Mouse (Mus musculus) retina, postnatal 1 day (tissue): Measurements from ENCODE around the gene Fstl4.
A peak's percentile ranks its signal among the peaks of the same experiment; 100 is the strongest.

Experiments
- DNase-seq: peaks from one replicate; pipeline ENCODE4 v3.0.0-alpha.2; 2012

Fstl4 gene

DNA sequence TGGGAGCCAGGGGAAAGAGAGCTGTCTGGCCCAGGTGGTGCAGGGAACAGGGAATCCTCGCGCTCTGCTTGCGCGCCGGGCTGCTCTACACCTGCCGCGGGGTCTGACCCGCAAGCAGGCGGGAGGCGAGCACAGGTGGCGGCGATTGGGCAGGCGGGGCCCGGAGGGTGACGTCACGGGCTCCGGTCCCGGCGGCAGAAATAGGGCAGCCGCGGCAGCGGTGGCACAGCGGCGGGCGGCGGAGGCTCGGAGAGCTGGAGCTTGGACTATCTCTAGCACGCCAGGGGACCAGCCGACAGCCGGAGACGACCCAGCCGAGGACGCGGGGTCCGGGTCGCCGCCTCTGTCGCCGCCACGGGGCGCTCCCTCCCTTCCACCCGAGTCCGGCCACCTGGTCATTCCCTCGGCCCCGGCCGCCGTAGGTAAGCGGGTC is at the start of gene Fstl4:
TSS of gene Fstl4 (plus strand) at position 174 of the 433 bp plus-strand sequence.
- DNase-seq = peak; percentile 73

DNA sequence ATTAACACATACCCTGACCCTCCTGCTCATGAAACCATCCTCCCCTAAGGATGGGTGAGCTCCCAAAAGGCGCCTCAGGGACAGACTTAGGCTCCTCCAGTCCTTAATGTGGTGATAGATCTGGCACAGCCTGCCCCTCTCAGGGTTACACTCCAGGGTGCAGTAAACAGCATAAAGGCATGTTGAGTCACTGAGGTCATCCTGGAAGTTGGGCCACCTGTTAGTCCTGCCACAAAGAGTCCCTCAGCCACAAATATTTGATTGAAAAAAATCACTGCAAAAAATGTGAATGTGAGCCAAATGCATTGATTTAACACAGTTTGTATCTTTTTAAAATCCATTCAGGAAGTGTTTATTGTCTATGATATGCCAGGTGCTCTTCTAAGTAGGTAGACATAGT is 45.9 kb upstream of the Fstl4 start:
- DNase-seq = no peak

DNA sequence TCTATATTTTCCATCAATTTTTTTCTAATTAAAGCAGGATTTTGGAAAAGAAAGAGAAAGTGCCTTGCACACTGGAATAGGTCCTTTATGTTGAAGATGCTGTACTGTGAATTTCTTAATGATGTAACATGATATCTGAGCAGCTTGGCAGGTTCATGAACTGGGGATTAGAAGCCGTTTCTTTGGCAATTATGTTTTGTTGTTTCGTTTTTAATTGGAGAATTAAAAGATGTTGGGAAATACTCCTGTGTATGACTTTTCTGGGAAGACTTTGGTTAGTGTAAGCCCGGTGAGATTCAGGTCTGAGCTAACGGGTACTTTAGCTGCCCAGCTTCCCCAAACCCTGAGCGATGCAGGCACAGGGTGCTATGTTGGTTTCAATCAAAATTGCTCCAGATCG is 43.3 kb upstream of the Fstl4 start:
- no peak for DNase-seq

DNA sequence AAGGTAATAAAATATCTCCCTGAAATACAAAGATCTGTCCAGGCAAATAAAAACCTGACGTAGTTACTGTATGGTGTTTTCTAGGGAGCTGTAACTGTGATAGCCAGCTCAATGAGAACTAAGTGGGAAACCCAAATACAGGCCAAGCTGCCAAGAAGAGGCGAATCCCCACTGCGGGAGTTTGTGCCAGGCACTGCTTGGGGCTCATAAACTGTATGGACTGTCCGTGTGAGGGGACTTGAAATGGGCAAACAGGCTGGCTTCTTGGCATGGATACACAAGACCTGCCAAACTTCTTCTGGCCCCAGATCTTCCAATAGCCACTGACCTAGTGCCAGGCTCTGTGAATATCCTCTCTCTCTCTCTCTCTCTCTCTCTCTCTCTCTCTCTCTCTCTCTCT is 41.7 kb upstream of the Fstl4 start:
- DNase-seq = no peak

DNA sequence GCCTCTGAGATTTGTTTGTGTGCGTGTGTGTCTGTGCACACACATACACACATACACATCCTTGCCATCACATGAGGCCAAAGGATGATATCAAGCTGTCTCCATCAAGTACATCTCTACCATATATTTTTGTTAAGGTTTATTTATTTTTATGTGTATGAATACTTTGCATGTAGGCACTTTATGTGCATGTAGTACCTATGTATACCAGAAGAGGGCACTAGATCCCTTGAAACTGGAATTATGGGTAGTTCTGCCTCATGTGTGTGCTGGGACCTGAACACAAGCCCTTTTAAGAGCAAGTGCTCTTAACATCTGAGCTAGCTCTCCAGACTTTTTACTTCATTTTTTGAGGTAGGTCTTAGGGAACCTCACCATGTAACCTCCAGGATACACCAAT is 38.4 kb upstream of the Fstl4 start:
- no peak for DNase-seq

DNA sequence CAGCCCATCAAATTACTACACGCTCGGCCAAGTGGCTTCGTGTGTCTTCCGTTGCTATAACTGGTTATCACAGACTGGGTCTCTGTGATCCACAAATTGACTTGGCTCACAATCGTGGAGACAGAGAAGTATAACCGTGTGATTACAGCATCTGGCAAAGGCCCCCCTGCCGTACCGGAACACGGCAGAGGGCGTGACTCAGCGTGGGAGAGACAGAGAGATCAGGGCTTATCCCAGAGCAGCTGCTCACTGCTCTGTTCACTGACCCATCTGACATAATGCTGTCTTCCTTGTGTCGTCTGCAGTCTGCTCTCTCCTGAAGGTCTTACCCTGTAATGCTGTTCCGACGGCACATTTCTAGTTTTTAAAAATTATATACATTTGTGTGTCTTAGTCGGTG is 36.0 kb upstream of the Fstl4 start:
- peak; percentile 73 for DNase-seq

DNA sequence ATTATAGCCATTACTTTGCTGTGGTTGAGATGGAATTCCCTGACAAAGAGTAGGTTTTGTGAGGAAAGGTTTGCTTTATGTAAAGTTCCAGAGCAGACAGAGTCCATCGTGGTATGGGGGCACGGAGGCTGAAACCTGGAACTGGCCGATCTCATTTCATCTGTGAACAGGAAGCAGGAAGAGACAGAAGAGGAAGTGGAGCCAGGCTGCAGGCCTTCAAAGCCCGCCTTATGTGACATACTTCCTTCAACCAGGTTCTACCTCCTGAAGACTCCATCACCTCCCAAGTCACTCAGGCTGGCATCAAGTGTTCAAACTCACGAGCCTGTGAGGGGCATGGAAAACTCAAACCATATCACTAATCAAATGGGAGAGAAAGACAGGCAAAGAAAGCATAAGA is 34.5 kb upstream of the Fstl4 start:
- DNase-seq = no peak

DNA sequence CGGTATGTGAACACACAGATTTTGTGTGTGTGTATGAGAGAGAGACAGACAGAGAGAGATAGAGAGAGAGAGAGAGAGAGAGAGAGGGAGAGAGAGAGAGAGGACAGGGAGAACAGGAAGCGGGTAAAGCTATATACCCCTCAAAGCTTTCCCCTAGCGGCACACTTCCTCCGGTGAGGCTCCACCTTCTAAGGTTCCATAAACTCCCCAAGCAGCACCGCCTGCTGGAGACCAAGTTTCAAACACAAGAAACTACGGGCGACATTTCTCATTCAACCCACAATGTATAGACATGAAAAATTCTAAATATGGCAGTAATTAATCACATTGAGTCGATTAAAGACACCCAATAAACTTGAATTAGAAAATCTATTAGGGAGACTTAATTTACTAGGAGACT is 32.5 kb upstream of the Fstl4 start:
- no peak for DNase-seq

DNA sequence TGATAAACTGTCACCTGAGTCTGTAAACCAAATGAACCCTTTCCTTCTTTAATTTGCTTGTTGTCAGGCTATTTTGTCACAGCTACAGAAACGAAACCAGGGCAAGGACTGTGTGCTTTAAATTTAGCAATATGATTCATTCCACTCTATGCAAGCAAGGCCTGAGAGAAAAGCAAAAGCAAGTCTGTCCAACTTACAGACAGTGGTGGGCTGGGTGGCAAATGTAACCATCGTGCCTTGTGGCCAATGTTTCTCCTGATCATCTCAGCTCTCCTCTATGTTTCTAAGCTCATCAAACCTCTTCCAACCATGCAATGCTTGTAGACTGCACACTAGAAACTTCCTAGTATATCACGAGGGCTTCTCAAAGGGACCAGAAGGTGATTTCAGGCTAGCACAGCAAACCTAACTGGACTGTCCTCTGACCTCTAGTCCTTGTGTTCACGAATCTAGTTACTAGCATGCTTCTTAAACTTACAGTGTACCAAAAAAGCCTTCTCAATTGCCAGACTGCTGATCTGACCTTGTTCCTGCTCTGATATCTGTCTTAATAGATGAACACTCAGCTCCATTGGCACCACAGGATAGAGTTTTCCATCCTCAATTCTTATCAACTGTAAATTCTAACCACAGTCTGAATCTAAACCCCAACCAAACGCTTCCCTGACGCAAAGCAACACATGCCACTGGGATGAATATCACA is 29.8 kb upstream of the Fstl4 start:
- no peak for DNase-seq

DNA sequence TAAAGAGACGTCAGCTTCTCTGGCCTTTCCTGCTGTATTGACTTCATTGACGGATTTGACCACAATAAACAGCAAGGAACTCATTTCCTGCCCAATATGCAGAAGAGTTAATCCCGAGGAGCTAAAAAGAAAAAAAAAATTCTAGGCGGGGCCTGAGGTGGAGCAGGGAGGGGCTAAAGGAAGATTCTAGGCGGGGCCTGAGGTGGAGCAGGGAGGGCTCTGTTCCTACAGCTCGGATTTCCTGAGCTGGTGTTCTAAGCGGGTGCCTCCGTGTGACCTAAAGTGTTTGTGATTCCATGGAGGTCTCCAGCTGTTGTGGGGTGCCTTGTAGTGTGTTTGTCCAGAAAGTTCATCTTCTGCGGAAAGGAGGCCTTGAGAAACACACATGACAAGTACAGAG is 25.2 kb upstream of the Fstl4 start:
- peak; percentile 18 for DNase-seq

DNA sequence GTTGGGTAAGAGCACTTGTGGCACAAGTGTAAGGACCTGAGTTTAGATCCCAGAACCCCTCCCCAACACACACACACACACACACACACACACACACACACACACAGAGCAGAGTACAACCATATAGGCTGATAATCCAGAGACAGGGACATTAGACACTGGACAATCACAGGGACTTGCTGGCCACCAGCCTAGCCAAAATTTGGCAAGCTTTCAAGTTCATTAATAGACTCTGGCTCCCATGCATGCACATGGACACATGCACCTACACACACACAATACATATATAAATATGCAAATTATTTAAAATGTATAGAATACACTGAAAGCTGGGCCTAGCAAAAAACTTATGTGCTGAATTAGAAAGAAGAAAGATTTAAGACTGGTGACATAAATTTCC is 24.0 kb upstream of the Fstl4 start:
- no peak for DNase-seq

DNA sequence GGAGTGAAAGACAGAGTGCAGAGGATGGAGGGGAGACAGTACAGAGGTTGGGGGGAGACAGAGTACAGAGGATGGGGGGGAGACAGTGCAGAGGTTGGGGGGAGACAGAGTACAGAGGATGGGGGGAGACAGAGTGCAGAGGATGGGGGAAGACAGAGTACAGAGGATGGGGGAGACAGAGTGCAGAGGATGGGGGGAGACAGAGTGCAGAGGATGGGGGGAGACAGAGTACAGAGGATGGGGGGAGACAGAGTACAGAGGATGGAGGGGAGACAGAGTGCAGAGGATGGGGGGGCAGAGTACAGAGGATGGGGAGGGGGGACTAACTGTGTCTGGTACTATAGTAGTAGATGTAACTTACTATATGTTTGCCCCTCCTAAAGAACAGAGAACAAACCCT is 20.5 kb upstream of the Fstl4 start:
- peak; percentile 37 for DNase-seq

DNA sequence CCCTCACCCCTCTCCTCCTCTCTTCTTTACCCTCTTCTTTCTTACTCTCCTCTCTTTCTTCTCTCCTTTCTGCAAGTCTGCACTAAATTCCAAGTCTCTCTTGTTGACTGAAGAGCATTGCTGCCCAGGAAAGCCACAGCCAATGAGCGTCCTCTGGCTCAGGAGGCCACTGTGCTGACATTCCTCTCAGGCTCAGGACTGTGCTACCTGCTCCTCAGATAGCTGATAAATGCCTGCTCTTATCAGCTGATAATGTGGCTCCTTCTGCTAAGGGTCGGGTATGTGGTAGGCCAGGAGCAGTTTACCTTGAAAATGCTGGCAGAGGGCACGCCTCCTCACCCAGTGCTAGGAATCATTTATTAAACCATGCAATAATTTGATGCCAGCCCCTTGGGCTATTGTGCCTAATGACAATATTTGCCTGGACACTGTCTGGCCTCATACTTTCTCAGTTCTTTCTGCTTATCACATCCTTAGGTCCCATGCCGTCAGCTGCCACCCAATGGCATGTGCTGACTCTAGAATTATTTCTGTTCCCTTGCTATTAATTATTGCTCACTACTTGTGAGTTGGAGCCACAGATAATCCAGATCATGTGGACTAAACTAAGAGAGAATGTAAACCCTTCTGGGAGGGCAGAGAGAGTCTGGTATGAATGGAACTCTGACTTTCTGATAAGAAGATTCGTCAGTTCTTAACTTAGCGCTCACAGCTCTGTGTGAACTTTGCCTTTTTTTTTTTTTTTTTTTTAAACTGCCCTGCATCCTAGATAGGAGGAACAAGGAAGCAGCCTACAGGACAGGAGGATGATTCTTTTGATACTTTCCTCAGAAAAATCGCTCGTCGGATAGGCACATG is 19.6 kb upstream of the Fstl4 start:
- no peak for DNase-seq

DNA sequence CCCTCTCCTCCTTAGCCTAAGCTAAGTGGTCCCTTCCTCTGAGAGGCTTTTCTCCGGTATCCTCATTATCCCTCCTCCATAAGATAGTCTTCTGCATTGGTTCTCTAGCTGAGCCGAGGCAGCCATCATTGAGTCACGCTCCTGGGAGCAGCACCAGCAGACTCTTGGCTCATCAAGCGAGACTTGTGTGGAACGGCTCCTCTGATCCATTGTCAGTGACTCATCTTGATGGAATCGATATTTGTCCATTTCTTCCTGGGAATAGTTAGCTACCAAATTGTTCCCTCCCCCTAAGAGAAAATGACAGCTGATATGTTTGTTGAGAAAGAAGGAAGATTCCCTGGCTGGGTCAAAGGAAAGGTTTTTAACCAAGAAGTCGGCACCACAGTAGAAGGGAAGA is 17.2 kb upstream of the Fstl4 start:
- no peak for DNase-seq

DNA sequence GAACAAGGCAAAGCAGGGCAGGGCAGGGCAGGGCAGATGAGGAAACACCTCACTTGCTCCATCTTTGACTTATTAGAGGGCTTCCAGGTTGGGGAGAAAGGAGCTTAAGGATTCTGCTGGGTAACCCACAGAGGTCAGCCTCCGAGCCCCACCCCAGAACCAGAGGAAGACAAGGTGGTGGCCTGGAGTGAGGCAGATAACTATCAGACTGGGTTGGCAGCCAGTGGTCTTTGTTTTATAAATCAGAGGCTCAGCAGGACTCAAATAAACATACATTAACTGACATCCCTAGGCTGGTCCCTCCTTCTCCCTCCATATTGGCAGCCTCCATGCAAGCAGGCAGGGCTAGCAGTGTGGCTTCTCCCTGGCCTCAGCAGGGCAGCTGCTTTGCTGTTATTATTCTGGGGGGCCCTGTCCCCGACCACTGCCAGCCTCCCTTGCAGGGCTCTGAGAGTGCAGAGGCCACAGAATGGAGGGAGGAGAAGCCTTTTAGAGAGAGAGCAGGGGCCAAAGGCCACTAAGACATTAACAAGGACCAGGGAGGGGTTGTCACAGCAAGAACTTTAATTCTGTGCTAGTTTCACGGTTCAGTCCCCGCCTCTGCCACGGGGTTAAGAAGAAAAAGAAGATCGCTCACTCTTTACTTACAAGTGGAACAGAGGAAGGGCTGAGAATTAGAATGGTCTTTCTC is 16.5 kb upstream of the Fstl4 start:
- DNase-seq = no peak

DNA sequence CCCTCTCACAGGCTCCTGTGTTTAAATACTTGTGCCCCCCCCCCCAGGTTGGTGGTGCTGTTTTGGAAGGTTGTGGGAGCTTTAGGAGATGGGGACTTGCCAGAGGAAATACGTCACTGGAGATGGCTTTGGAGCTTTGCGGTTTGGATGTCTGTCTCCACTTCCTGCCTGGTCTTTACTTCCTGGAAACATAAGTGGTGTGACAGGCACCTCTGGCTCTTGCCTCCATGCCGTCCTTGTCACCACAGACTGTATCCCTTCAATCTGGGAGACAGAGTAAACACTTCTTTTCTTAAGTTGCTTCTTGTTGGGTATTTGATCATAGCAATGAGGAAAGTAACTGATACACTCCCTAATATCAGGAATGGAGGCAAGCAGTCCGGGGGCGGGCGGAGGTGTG is 14.4 kb upstream of the Fstl4 start:
- no peak for DNase-seq

DNA sequence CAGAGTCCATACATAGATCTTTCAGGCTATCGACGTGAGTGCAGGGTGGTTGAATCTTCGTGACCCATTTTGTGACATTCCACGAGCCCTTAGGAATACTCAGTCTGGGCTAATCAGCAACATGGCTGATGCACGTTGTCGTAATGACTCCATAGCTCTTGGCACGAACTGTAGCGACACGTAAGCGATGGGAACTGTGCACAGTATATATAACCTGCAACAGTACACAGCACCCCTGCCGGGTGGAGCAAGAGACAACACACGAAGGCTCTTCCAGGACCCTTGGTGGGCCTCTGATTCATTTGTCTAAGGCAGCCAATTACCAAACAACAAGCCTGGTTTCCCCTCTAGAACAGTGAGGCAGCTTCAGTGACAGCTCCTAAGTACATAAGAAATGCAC is 11.9 kb upstream of the Fstl4 start:
- peak; percentile 52 for DNase-seq

DNA sequence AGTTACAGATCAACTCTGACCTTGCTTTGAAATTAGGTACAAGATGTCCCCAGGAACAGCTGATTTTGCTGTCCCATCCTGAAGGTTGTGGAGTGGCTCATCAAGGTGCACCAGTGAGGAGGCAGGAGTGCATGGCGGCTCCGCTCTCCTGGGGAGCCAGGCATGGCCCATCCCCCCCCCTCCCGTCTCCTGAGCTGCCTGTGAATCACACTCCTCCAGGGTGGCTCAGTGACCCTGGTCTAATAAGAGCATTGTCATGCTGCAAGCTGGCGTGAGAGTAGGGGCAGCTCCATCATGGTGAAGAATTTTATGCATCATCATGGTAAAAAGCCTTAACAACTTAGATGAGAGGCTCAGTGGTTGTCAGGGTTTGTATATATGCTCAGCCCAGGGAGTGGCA is 11.2 kb upstream of the Fstl4 start:
- peak; percentile 52 for DNase-seq

DNA sequence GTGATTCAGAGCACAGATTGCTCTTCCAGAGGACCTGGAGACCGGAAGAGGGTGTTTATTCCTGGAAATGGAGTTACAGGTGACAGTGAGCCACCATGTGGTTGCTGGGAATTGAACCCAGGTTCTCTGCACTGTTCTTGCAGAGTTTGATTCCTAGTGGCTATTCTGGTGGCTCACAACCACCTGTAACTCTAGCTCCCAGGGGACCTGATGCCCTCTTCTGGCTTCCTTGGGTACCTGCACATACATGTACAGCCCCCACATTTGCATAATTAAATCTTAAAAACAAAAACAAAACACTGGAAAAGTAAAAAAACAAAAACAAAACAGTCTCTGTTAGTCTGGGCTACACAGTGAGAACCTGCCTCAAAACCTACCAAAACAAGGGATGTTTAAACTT is 2.6 kb upstream of the Fstl4 start:
- DNase-seq = no peak

DNA sequence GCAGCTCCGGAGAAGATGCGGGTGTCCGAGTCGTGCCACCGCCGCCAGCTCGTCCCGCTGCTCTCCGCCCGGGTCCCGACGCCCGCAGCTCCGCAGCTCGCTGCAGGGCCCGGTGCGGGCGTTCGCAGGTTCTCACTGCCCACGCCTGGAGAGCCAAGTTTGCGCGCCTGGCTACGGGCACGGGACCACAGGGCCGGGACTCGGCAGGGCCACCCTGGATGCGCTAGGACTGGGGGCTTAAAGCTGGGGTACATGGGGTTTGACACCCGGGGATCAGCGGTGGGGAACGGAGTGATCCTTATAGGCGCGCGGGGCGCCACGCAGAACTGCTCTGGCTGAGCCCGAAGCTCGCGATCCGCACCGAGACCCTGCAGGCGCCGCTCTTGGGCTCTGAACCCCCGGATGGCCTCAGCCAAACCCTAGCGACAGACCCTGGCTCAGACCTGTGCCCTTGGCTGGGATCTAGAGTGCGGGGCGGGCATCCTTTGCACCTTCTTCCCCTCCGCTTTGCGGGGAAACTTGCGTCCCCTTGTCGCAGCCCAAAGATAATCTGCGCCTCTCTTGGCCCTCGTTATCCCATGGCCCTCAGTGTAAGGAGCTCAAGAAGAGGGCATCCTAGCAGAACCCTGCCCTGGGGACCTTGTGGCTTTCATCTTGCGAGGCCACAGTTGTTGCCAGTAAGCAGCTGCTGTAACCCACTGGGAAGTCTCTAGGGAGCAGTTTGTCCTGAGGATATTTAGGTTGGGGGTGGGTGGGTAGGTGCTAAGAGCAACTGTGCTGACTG is 652 bp downstream of the Fstl4 start:
- DNase-seq = peak; percentile 51

DNA sequence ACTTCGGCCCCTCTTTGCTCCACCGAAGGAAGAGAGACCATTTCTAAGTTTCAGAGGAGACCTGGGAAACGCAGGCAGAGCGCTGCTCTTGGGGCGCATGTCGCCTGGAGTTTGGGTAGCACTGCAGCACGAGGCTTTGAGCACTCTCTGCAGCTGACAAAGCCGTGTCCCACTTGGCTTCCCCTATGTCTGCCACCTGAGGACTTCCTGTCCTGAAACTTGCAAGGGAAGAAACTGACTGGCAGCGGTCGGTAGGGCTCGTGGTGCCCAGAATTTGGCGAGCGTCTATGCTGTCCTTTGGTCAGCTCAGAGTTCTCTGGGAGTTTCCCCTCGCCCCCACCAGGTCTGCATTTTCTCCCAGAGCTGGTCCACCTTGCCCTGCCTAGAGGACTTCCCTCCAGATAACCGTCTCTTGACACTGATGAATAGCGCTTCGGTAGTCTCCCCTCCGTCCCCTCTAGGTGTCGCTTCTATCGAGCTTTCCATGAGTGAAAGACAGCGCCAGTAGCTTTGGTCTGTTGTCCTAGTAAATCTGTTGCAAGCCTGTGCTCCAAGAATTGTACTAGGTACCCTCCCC is 1.3 kb downstream of the Fstl4 start:
- DNase-seq = peak; percentile 85

DNA sequence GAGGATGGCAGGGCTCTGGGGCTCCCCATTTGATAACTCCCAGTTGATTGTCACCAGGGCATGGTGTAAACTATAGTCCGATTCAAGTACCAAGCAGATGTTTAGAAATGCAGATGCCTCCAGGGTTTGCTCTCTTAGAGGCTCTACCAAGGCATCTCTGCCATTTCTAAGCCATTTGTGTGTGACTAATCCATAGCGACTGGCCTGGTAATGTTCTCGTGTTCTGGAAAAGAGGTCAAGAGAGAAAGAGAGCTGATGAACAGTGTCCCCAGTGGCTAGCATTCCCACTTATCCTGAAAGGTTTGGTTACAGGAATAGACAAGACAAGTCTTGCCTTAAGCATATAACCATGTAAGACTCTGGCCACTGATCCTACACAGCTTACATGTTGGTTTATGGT is 3.5 kb downstream of the Fstl4 start:
- DNase-seq = peak; percentile 89

DNA sequence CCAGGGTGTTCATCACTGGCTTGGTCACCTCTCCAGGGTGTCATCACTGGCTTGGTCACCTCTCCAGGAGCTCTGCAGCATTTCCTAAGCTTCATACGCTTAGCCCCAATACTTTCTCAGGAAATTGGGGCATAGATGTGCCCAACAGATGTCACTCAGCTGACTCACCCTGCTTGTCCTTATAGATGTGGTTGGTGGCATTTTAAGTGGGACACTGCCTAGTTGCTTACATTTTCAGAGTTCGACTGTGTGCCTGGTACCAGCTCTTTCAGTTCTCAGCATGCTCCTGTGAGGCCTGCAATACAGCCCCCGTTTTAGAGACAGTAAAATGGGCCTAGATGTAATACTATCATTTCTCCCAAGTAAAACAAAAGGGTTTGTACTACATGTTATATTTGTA is 8.6 kb downstream of the Fstl4 start:
- no peak for DNase-seq
